Mouse (Mus musculus) cerebellum, adult 2 months (tissue): Measurements from ENCODE around the gene Maea.

Source experiments
- CTCF ChIP-seq: fragments of 200-500 bp; IDR thresholded peaks from 2 replicates; pipeline ENCODE4 v1.5.1; 2011; ENCODE audit warnings: low read depth, mild to moderate bottlenecking, control low read depth, low read length, moderate library complexity, borderline replicate concordance; ENCODE audit not compliant: insufficient read depth
- POLR2A ChIP-seq: fragments of 200-500 bp; IDR thresholded peaks from 2 replicates; pipeline ENCODE4 v1.6.1; 2011; ENCODE audit warnings: low read length, control low read depth, borderline replicate concordance; ENCODE audit not compliant: insufficient read depth

- TF ChIP-seq POLR2A (no peak), CTCF (no peak)
Observed at GRCm38 (mm10) chr5:33387550-33387949, 52.2 kb downstream of the Maea start.
